Mouse (Mus musculus): ENCODE results near the gene Met.

The Met gene

GRCm38 (mm10) chr6:17491502-17491901 is 27.9 kb downstream of the Met start:
- DNase-seq (ENCODE audit: low spot score in 2 of 2), result no peak

- no peak for DNase-seq (ENCODE audit: low spot score in 2 of 2)
Measured at GRCm38 (mm10) chr6:17492062-17492461, 28.5 kb downstream of the Met start.

- DNase-seq (ENCODE audit: low spot score in 2 of 2), result no peak
Measured at GRCm38 (mm10) chr6:17495413-17495812, 31.8 kb downstream of the Met start.

- no peak for DNase-seq (ENCODE audit: low spot score in 2 of 2)
Measured at GRCm38 (mm10) chr6:17497366-17497765, 33.8 kb downstream of the Met start.

- no peak for DNase-seq (ENCODE audit: low spot score in 2 of 2)
Measured at GRCm38 (mm10) chr6:17498801-17499200, 35.2 kb downstream of the Met start.

- no peak for DNase-seq (ENCODE audit: low spot score in 2 of 2)
Measured at GRCm38 (mm10) chr6:17501440-17501839, 37.8 kb downstream of the Met start.

- DNase-seq (ENCODE audit: low spot score in 2 of 2), result no peak
Measured at GRCm38 (mm10) chr6:17502311-17502710, 38.7 kb downstream of the Met start.

GRCm38 (mm10) chr6:17503724-17504123 is 40.1 kb downstream of the Met start:
- no peak for DNase-seq (ENCODE audit: low spot score in 2 of 2)

- DNase-seq (ENCODE audit: low spot score in 2 of 2), result no peak
Measured at GRCm38 (mm10) chr6:17505530-17505929, 41.9 kb downstream of the Met start.

GRCm38 (mm10) chr6:17506831-17507230 is 43.2 kb downstream of the Met start:
- no peak for DNase-seq (ENCODE audit: low spot score in 2 of 2)

- DNase-seq (ENCODE audit: low spot score in 2 of 2), result no peak
Measured at GRCm38 (mm10) chr6:17508184-17508583, 44.6 kb downstream of the Met start.

GRCm38 (mm10) chr6:17508604-17509372 is 45.2 kb downstream of the Met start:
- no peak for DNase-seq (ENCODE audit: low spot score in 2 of 2)

GRCm38 (mm10) chr6:17513381-17513780 is 49.8 kb downstream of the Met start:
- no peak for DNase-seq (ENCODE audit: low spot score in 2 of 2)

GRCm38 (mm10) chr6:17515775-17516460 is 52.3 kb downstream of the Met start:
- DNase-seq (ENCODE audit: low spot score in 2 of 2), result no peak

GRCm38 (mm10) chr6:17521901-17522717 is 58.5 kb downstream of the Met start:
- no peak for DNase-seq (ENCODE audit: low spot score in 2 of 2)

GRCm38 (mm10) chr6:17522917-17523316 is 59.3 kb downstream of the Met start:
- no peak for DNase-seq (ENCODE audit: low spot score in 2 of 2)

- no peak for DNase-seq (ENCODE audit: low spot score in 2 of 2)
Measured at GRCm38 (mm10) chr6:17529490-17530269, 66.1 kb downstream of the Met start.

GRCm38 (mm10) chr6:17541615-17542014 is 78.0 kb downstream of the Met start:
- no peak for DNase-seq (ENCODE audit: low spot score in 2 of 2)

GRCm38 (mm10) chr6:17542383-17542782 is 78.8 kb downstream of the Met start:
- no peak for DNase-seq (ENCODE audit: low spot score in 2 of 2)

GRCm38 (mm10) chr6:17545480-17545879 is 81.9 kb downstream of the Met start:
- DNase-seq (ENCODE audit: low spot score in 2 of 2), result no peak

GRCm38 (mm10) chr6:17546341-17546740 is 82.7 kb downstream of the Met start:
- DNase-seq (ENCODE audit: low spot score in 2 of 2), result no peak

- no peak for DNase-seq (ENCODE audit: low spot score in 2 of 2)
Measured at GRCm38 (mm10) chr6:17546825-17547224, 83.2 kb downstream of the Met start.

Data from thymus, postnatal 10 days (tissue).